8 mouse cellular contexts compared by ENCODE assay signal in the genomic region with DNA sequence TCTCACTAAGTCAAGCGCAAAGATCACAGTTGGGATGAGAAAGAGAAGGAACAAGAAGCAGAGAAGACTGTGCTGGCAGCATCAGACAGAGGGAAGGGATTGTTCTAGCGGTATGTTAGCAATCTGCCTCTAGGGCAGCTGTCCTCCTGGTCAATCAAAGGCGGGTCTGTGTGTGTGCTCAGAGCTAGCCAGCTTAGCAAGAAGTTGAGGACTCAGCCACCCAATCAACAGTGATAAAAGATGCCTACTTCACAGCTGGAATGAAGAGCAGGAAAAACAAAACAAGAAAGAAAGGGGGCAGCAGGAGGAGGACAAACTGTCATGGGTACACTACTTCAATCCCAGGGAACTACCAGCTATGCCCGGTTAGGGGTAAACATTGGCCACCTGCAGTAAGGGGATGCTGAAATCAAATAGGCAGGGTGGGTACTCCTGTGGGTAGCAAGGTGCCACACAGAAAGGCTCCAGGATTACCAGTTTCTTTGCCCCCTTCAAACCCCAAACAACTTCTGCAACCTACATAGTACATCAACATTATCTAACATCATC. TPM values are rescaled to one million over a fixed set of nuclear protein-coding genes. Genes with fewer than 3 reads are reported as not detected.
DNase-seq lines count a peak whose midpoint lies in the region; ATAC-seq lines count a peak whose summit lies in the region.

No protein-coding gene starts in this region.

- H3K4me2 ChIP-seq in kidney, embryonic 16.5 days (replicated peaks; ENCODE audit: low read depth, low read length): peak overlapping the region; percentile 53
- H3K4me2 ChIP-seq in hindbrain, embryonic 14.5 days (replicated peaks): peak overlapping the region; percentile 26

- no peaks in the 10 kb centered on the region for H3K36me3 ChIP-seq in kidney, embryonic 16.5 days (ENCODE audit: insufficient read depth, low read length)
- H3K36me3 ChIP-seq in hindbrain, embryonic 14.5 days (replicated peaks; ENCODE audit: control insufficient read depth, insufficient read depth): no peaks in the 10 kb centered on the region

- peak overlapping the region; percentile 19 for H3K4me3 ChIP-seq in kidney, embryonic 16.5 days (ENCODE audit: low read length)
- no peak overlapping the region for H3K4me3 ChIP-seq in hindbrain, embryonic 14.5 days (replicated peaks; ENCODE audit: low read length)

- peak overlapping the region; percentile 99 for H3K27ac ChIP-seq in kidney, embryonic 16.5 days (ENCODE audit: low read length)
- peak overlapping the region; percentile 91 for H3K27ac ChIP-seq in hindbrain, embryonic 14.5 days

- peak overlapping the region; percentile 66 for H3K9ac ChIP-seq in kidney, embryonic 16.5 days (replicated peaks; ENCODE audit: low read length)
- H3K9ac ChIP-seq in hindbrain, embryonic 14.5 days: peak overlapping the region; percentile 19; the same call in 1 of the 2 replicates

- 24% methylated on average over 4 of the region's 4 CpGs for WGBS in kidney, embryonic 16.5 days
- WGBS in hindbrain, embryonic 14.5 days: 26% methylated on average over 4 of the region's 4 CpGs

- ATAC-seq in kidney, embryonic 16.5 days (ENCODE audit: low FRiP score, low TSS enrichment): no peak
- ATAC-seq in hindbrain, embryonic 14.5 days (ENCODE audit: low FRiP score): 0 out of 2 replicates have a peak, but pooled peaks have one; percentile 1

- no peaks in the 10 kb centered on the region for H3K27me3 ChIP-seq in kidney, embryonic 16.5 days (ENCODE audit: insufficient read depth, low read length)
- H3K27me3 ChIP-seq in hindbrain, embryonic 14.5 days (ENCODE audit: control insufficient read depth, insufficient read depth, low read length): no peaks in the 10 kb centered on the region

- intact Hi-C loops in gastrocnemius, postnatal 36 days (cut with DNase I): no loop called here

- H3K4me1 ChIP-seq in kidney, embryonic 16.5 days (ENCODE audit: insufficient read depth, low read length): peaks cover 71% of the 10 kb centered on the region
- H3K4me1 ChIP-seq in hindbrain, embryonic 14.5 days (replicated peaks; ENCODE audit: control insufficient read depth, insufficient read depth, low read length): peaks cover 45% of the 10 kb centered on the region

- H3K9me3 ChIP-seq in kidney, embryonic 16.5 days (ENCODE audit: low read length): no peaks in the 10 kb centered on the region
- no peaks in the 10 kb centered on the region for H3K9me3 ChIP-seq in hindbrain, embryonic 14.5 days (ENCODE audit: control insufficient read depth, low read length)

- no peak for DNase-seq in kidney, adult 18-20 months
- DNase-seq in embryo, embryonic 10 days (ENCODE audit: low spot score): peak; percentile 71
- no peak for DNase-seq in hindbrain, embryonic 14.5 days (ENCODE audit: low spot score)
- peak; percentile 44 for DNase-seq in mesoderm, embryonic 11.5 days (ENCODE audit: low read depth, low spot score)
- DNase-seq in ovary, postnatal 10 days (ENCODE audit: low spot score): no peak
- DNase-seq in urinary bladder, postnatal 25 days (ENCODE audit: low spot score): no peak
- DNase-seq in gastrocnemius, postnatal 36 days: no peak

RNA-seq across cellular contexts. Expression of a gene that starts 15.6 kb away (rescaled TPM):
- polyA plus RNA-seq in kidney, embryonic 16.5 days (2015; fragmentation: Nextera tagmentation; extraction: Ambion mirVana): 55.7 and 59.3 TPM in 2 replicates
- 30.7 and 34.8 TPM in 2 replicates for polyA plus RNA-seq in hindbrain, embryonic 14.5 days (2014; fragmentation: Nextera tagmentation; extraction: Ambion mirVana)
- total RNA-seq in gastrocnemius, postnatal 36 days (2021): 10 to 100 TPM; 28.8 to 29.9 TPM

RNA-seq across cellular contexts. Expression of a gene that starts 23.9 kb away (rescaled TPM):
- polyA plus RNA-seq in kidney, embryonic 16.5 days (2015; fragmentation: Nextera tagmentation; extraction: Ambion mirVana): 0.14 and 0.22 TPM in 2 replicates
- 0.16 and 0.40 TPM in 2 replicates for polyA plus RNA-seq in hindbrain, embryonic 14.5 days (2014; fragmentation: Nextera tagmentation; extraction: Ambion mirVana)
- total RNA-seq in gastrocnemius, postnatal 36 days (2021): not detected

RNA-seq across cellular contexts. Expression of a gene that starts 35.6 kb away (rescaled TPM):
- polyA plus RNA-seq in kidney, embryonic 16.5 days (2015; fragmentation: Nextera tagmentation; extraction: Ambion mirVana): 304 and 332 TPM in 2 replicates
- 196 and 205 TPM in 2 replicates for polyA plus RNA-seq in hindbrain, embryonic 14.5 days (2014; fragmentation: Nextera tagmentation; extraction: Ambion mirVana)
- 10 to 100 TPM in 1 of 2 experiments, 1 to 10 TPM in 1; 6.8 to 13.0 TPM for total RNA-seq in gastrocnemius, postnatal 36 days (2021)

RNA-seq across cellular contexts. Expression of a gene that starts 42.8 kb away (rescaled TPM):
- not detected in 2 replicates for polyA plus RNA-seq in kidney, embryonic 16.5 days (2015; fragmentation: Nextera tagmentation; extraction: Ambion mirVana)
- polyA plus RNA-seq in hindbrain, embryonic 14.5 days (2014; fragmentation: Nextera tagmentation; extraction: Ambion mirVana): not detected in 2 replicates
- not detected for total RNA-seq in gastrocnemius, postnatal 36 days (2021)

RNA-seq across cellular contexts. Expression of a gene that starts 43.2 kb away (rescaled TPM):
- 39.2 and 42.6 TPM in 2 replicates for polyA plus RNA-seq in kidney, embryonic 16.5 days (2015; fragmentation: Nextera tagmentation; extraction: Ambion mirVana)
- 59.3 and 61.3 TPM in 2 replicates for polyA plus RNA-seq in hindbrain, embryonic 14.5 days (2014; fragmentation: Nextera tagmentation; extraction: Ambion mirVana)
- 1 to 10 TPM; 5.2 to 6.7 TPM for total RNA-seq in gastrocnemius, postnatal 36 days (2021)

Comparison
In these comparisons a context has a peak if more than half of its experiments do, and no peak if none do; other contexts are left out.
1. DNase-seq: peak in embryo, embryonic 10 days (single experiment) and mesoderm, embryonic 11.5 days (single experiment); none in kidney, adult 18-20 months (single experiment), hindbrain, embryonic 14.5 days (single experiment), ovary, postnatal 10 days (single experiment), urinary bladder, postnatal 25 days (single experiment) and gastrocnemius, postnatal 36 days (0 of 2).